Mouse (Mus musculus) limb, embryonic 14.5 days (tissue): ENCODE measurements around the gene Fer1l5. TPM values are rescaled to one million over a fixed set of nuclear protein-coding genes. Genes with fewer than 3 reads are reported as not detected.

Source experiments
- ATAC-seq: fragments of 200-750 bp; cut with Nextera tagmentation; 2 replicates; pipeline ENCODE4 v1.8.0; 2017; ENCODE audit warnings: low read depth, moderate number of reproducible peaks, moderate TSS enrichment; ENCODE audit not compliant: low FRiP score
- DNase-seq: peaks from one replicate; pipeline ENCODE4 v3.0.0-alpha.2; 2015; ENCODE audit warnings: low spot score
- H3K27ac ChIP-seq: fragments of 300-500 bp; sonication (generic); replicated peaks from 2 replicates; pipeline ENCODE4 v1.5.1; 2014; ENCODE audit warnings: low read depth, mild to moderate bottlenecking, low read length, moderate library complexity, mixed read lengths
- H3K27me3 ChIP-seq: fragments of 300-500 bp; sonication (generic); 2 replicates; pipeline ENCODE4 v1.6.1; 2014; ENCODE audit warnings: low read length, mixed read lengths; ENCODE audit not compliant: control insufficient read depth, insufficient read depth
- H3K36me3 ChIP-seq: fragments of 300-500 bp; sonication (generic); 2 replicates; pipeline ENCODE4 v1.6.1; 2014; ENCODE audit warnings: mild to moderate bottlenecking, low read length, moderate library complexity, mixed read lengths; ENCODE audit not compliant: control insufficient read depth, insufficient read depth
- H3K4me1 ChIP-seq: fragments of 300-500 bp; sonication (generic); 2 replicates; pipeline ENCODE4 v1.6.1; 2014; ENCODE audit warnings: antibody characterized with exemption, low read length, mixed read lengths; ENCODE audit not compliant: control insufficient read depth, insufficient read depth
- H3K4me2 ChIP-seq: fragments of 300-500 bp; sonication (generic); replicated peaks from 2 replicates; pipeline ENCODE4 v1.6.1; 2014; ENCODE audit warnings: low read depth, mild to moderate bottlenecking, low read length, moderate library complexity; ENCODE audit not compliant: severe bottlenecking
- H3K4me3 ChIP-seq: fragments of 300-500 bp; sonication (generic); replicated peaks from 2 replicates; pipeline ENCODE4 v1.5.1; 2014; ENCODE audit warnings: low read length
- H3K9ac ChIP-seq: fragments of 300-500 bp; sonication (generic); 2 replicates; pipeline ENCODE4 v1.6.1; 2014; ENCODE audit warnings: mild to moderate bottlenecking, low read depth, low read length, moderate library complexity; ENCODE audit not compliant: severe bottlenecking
- H3K9me3 ChIP-seq: fragments of 300-500 bp; sonication (generic); 2 replicates; pipeline ENCODE4 v1.6.1; 2016; ENCODE audit warnings: low read length; ENCODE audit not compliant: control insufficient read depth
- POLR2A ChIP-seq: fragments of 200-500 bp; IDR thresholded peaks from 2 replicates; pipeline ENCODE4 v1.8.0; 2012; ENCODE audit warnings: inconsistent platforms, mild to moderate bottlenecking, moderate library complexity, borderline replicate concordance; ENCODE audit not compliant: insufficient read depth, insufficient read length; ENCODE audit errors: extremely low read depth
- WGBS: fragments of 180-500 bp; shearing (Covaris S2); extraction: QIAGEN DNeasy Blood & Tissue Kit; methylation state at CpG from one replicate; pipeline ENCODE4 v1.1.7; 2014; 5-methylcytosine and 5-hydroxymethylcytosine counted together
- polyA plus RNA-seq, 2 experiments: library from polyadenylated mRNA; depleted of rRNA in 1 of 2; stranded (reverse) in 1 of 2; unstranded in 1 of 2; fragments of >200 nt; fragmentation: Nextera tagmentation in 1 of 2; extraction: Ambion mirVana in 1 of 2; gene quantifications; 2 replicates each; pipeline versions ENCODE4 v1.2.1 to v1.2.3; 2012 to 2014

Fer1l5 gene
- polyA plus RNA-seq, 2 experiments: 0.03 to 0.50 TPM

- Histone ChIP-seq H3K9ac (no peak overlapping the region), H3K9me3 (no peaks in the 10 kb centered on the region), H3K4me3 (no peak overlapping the region), H3K4me1 (no peaks in the 10 kb centered on the region), H3K27ac (no peak overlapping the region), H3K4me2 (no peak overlapping the region), H3K27me3 (no peaks in the 10 kb centered on the region), H3K36me3 (no peaks in the 10 kb centered on the region)
- 80% methylated on average over 4 of the region's 4 CpGs for WGBS
- DNase-seq: no peak
- no peak for TF ChIP-seq POLR2A
- ATAC-seq: no peak
These were observed 7.5 kb downstream of the Fer1l5 start for GRCm38 (mm10) chr1:36379582-36379981.

GRCm38 (mm10) chr1:36397041-36397440 is 24.9 kb downstream of the Fer1l5 start:
- DNase-seq: no peak
- H3K27ac ChIP-seq: no peak overlapping the region
- H3K4me2 ChIP-seq: no peak overlapping the region
- H3K36me3 ChIP-seq: no peaks in the 10 kb centered on the region
- TF ChIP-seq POLR2A: no peak
- WGBS: 31% methylated on average over 6 of the region's 6 CpGs
- H3K27me3 ChIP-seq: no peaks in the 10 kb centered on the region
- H3K4me3 ChIP-seq: no peak overlapping the region
- H3K4me1 ChIP-seq: no peaks in the 10 kb centered on the region
- no peaks in the 10 kb centered on the region for H3K9me3 ChIP-seq
- ATAC-seq: no peak
- H3K9ac ChIP-seq: no peak overlapping the region

DNA sequence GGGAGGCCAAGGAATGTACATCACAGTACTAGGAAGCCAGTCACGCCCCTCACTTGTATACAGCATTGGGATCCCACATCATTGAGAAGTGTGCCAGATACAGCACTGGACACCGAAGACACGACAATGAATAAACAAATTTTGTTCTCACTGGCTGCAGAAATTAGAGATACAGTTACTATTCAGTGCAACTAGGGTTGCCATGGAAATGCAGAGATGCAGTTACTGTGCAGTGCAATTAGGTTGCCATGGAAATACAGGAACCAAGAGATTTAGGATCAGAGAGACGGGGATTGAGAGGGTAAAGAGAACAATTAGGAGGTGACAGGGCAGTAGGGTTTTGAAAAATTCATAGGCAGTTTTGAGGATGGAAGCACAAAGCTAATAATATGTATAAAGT is 29.4 kb downstream of the Fer1l5 start:
- ATAC-seq (no peak), DNase-seq (no peak)
- Histone ChIP-seq H3K4me3 (no peak overlapping the region), H3K4me2 (no peak overlapping the region), H3K27ac (no peak overlapping the region), H3K36me3 (no peaks in the 10 kb centered on the region), H3K9ac (no peak overlapping the region), H3K9me3 (no peaks in the 10 kb centered on the region), H3K27me3 (no peaks in the 10 kb centered on the region), H3K4me1 (no peaks in the 10 kb centered on the region)
- 72% methylated on average over 4 of the region's 4 CpGs for WGBS
- no peak for TF ChIP-seq POLR2A

DNA sequence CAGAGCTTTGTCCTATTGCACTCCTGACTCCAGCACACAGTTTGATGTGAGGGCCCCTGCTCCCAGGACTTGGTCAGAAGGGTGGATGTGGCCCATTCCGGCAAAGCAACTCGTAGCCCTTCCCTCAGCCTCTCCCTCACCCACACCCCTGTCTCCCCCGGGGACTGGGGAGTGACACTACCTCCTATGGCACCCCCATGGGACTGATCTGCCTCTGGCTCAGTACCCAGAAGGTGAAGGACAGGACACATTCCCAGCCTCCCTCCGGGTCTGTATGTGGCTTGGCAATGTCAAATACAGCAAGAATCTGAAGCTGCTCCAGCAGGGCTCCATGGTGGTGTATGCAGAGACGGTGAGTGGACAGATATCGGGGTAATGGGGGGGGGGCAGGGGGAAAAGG is 32.4 kb downstream of the Fer1l5 start:
- 76% methylated on average over 6 of the region's 6 CpGs for WGBS
- no peaks in the 10 kb centered on the region for H3K9me3 ChIP-seq
- DNase-seq (no peak), ATAC-seq (no peak)
- no peak for TF ChIP-seq POLR2A
- H3K4me3 ChIP-seq: no peak overlapping the region
- no peak overlapping the region for H3K27ac ChIP-seq
- no peaks in the 10 kb centered on the region for H3K4me1 ChIP-seq
- no peaks in the 10 kb centered on the region for H3K27me3 ChIP-seq
- no peak overlapping the region for H3K4me2 ChIP-seq
- no peak overlapping the region for H3K9ac ChIP-seq
- no peaks in the 10 kb centered on the region for H3K36me3 ChIP-seq

- ATAC-seq (no peak), DNase-seq (no peak)
- H3K4me3 ChIP-seq: no peak overlapping the region
- H3K4me2 ChIP-seq: no peak overlapping the region
- no peak overlapping the region for H3K9ac ChIP-seq
- H3K36me3 ChIP-seq: peaks cover 81% of the 10 kb centered on the region
- no peaks in the 10 kb centered on the region for H3K9me3 ChIP-seq
- H3K27me3 ChIP-seq: no peaks in the 10 kb centered on the region
- WGBS: 96% methylated on average over 2 of the region's 2 CpGs
- H3K4me1 ChIP-seq: no peaks in the 10 kb centered on the region
- H3K27ac ChIP-seq: no peak overlapping the region
- TF ChIP-seq POLR2A: no peak
These were observed 57.4 kb downstream of the Fer1l5 start for GRCm38 (mm10) chr1:36429511-36429910.

- H3K4me3 ChIP-seq: no peak overlapping the region
- no peak for TF ChIP-seq POLR2A
- no peaks in the 10 kb centered on the region for H3K4me1 ChIP-seq
- DNase-seq: no peak
- H3K4me2 ChIP-seq: no peak overlapping the region
- H3K36me3 ChIP-seq: peaks cover 86% of the 10 kb centered on the region
- no peak for ATAC-seq
- 84% methylated on average over 4 of the region's 4 CpGs for WGBS
- no peak overlapping the region for H3K9ac ChIP-seq
- no peaks in the 10 kb centered on the region for H3K27me3 ChIP-seq
- no peaks in the 10 kb centered on the region for H3K9me3 ChIP-seq
- H3K27ac ChIP-seq: no peak overlapping the region
These were observed 60.9 kb downstream of the Fer1l5 start for GRCm38 (mm10) chr1:36432999-36433398.
